Mouse (Mus musculus): ENCODE data around the gene Dnaic2.

The Dnaic2 gene

GRCm38 (mm10) chr11:114798624-114799023 lies 71.4 kb downstream of the Dnaic2 start, which contains the start of gene Gpr142:
Gene Gpr142, plus strand, starts transcription at chr11:114798924.
- DNase-seq: no peak

DNA sequence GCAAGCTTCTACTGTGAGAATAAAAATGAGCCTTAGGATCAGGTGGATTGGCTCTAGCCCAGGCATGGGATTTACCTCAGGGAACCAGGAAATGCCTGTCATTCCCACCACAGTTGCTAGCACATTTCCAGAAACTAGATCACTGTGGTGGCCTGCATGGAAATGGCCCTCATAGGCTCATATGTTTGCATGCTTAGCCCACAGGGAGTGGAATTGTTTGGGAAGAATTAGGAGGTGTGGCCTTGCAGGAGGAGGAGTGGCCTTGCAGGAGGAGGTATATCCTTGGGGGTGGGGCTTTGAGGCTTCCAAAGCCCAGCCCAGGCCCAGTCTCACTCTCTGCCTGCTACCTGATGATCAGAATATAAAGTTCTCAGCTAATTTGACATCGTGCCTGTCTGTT lies 74.7 kb downstream of the Dnaic2 start:
- no peak for DNase-seq

- DNase-seq: no peak
Measured at GRCm38 (mm10) chr11:114802540-114803267, 75.5 kb downstream of the Dnaic2 start.

DNA sequence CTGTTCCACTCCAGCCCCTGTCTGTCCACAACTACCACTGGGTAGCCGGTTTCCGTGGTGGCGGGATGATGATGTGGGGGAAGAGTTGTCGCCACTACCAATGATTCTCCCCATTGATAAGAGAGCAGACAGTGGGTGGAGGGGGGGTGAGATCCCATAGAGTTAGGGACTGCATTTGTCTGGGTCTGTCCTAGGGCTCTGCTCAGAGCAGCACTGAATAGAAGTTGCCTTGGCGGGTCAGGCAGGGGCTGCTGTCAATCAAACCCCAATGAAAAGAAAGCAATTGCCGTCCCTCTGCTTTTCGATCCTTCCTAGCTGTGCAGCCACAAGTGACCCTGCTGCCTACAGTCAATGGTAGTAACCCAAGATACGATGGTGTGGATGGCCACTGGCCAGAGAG lies 76.8 kb downstream of the Dnaic2 start:
- DNase-seq: no peak

DNA sequence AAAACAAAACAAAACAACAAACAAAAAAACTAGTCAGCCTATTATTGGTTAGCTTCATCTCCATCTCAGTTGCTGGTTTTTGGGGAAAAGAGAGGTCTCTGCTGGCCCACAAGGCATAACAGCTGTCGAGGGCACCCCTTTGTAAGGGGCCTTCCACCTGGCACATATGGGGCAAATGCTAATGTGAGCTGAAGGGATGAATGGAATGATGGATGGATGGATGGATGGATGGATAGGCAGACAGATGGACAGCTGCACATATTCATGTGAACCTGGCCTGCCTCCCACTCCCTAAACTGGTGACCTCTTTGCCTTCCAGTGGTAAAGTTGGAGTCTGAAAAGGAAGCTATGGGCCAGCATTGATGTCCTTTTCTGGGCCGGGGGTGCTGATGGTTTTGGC lies 79.8 kb downstream of the Dnaic2 start:
- no peak for DNase-seq
